Mouse (Mus musculus) heart, postnatal 0 days (tissue): ENCODE results near the gene Casp3. TPM values are rescaled to one million over a fixed set of nuclear protein-coding genes. Genes with fewer than 3 reads are reported as not detected.

Experiments
- ATAC-seq: fragments of 200-750 bp; cut with Nextera tagmentation; 2 replicates; pipeline ENCODE4 v1.8.0; 2017; ENCODE audit warnings: low read depth, moderate number of reproducible peaks, moderate library complexity; ENCODE audit not compliant: insufficient read depth
- DNase-seq: peaks from one replicate; pipeline ENCODE4 v3.0.0-alpha.2; 2016; ENCODE audit warnings: low spot score
- H3K27ac ChIP-seq: fragments of 300-500 bp; sonication (generic); 2 replicates; pipeline ENCODE4 v1.5.1; 2014; ENCODE audit warnings: low read depth, mild to moderate bottlenecking
- H3K27me3 ChIP-seq: fragments of 300-500 bp; sonication (generic); 2 replicates; pipeline ENCODE4 v1.6.1; 2014; ENCODE audit warnings: low read length, mixed read lengths; ENCODE audit not compliant: control insufficient read depth, insufficient read depth
- H3K36me3 ChIP-seq: fragments of 300-500 bp; sonication (generic); replicated peaks from 2 replicates; pipeline ENCODE4 v1.6.1; 2014; ENCODE audit warnings: low read length, mixed read lengths; ENCODE audit not compliant: control insufficient read depth, insufficient read depth
- H3K4me1 ChIP-seq: fragments of 300-500 bp; sonication (generic); 2 replicates; pipeline ENCODE4 v1.6.1; 2014; ENCODE audit warnings: antibody characterized with exemption; ENCODE audit not compliant: control insufficient read depth, insufficient read depth
- H3K4me2 ChIP-seq: fragments of 300-500 bp; sonication (generic); 2 replicates; pipeline ENCODE4 v1.6.1; 2014; ENCODE audit warnings: low read depth, mild to moderate bottlenecking, low read length, moderate library complexity
- H3K4me3 ChIP-seq: fragments of 300-500 bp; sonication (generic); 2 replicates; pipeline ENCODE4 v1.5.1; 2014; ENCODE audit warnings: low read depth, low read length
- H3K9ac ChIP-seq: fragments of 300-500 bp; sonication (generic); replicated peaks from 2 replicates; pipeline ENCODE4 v1.6.1; 2014; ENCODE audit warnings: low read depth, low read length, mixed read lengths
- H3K9me3 ChIP-seq: fragments of 300-500 bp; sonication (generic); replicated peaks from 2 replicates; pipeline ENCODE4 v1.6.1; 2016; ENCODE audit warnings: low read length; ENCODE audit not compliant: control insufficient read depth
- CTCF ChIP-seq: IDR thresholded peaks from 2 replicates; pipeline ENCODE4 v1.5.1; 2016; ENCODE audit warnings: antibody characterized with exemption, control low read depth, low read depth
- EP300 ChIP-seq: IDR thresholded peaks from 2 replicates; pipeline ENCODE4 v1.6.1; 2016; ENCODE audit warnings: antibody characterized with exemption, low read depth
- WGBS: fragments of 180-500 bp; shearing (Covaris S2); extraction: QIAGEN DNeasy Blood & Tissue Kit; methylation state at CpG from one replicate; pipeline ENCODE4 v1.1.7; 2014; 5-methylcytosine and 5-hydroxymethylcytosine counted together
- polyA plus RNA-seq: library from polyadenylated mRNA; unstranded; fragments of >200 nt; fragmentation: Nextera tagmentation; extraction: Ambion mirVana; gene quantifications from 2 replicates; pipeline ENCODE4 v1.2.1, GENCODE M21; 2015
- total RNA-seq: library from RNA; depleted of rRNA; stranded (reverse); fragments of >200 nt; gene quantifications from 2 replicates; pipeline ENCODE4 v1.2.3, GENCODE M21; 2014; ENCODE audit warnings: low replicate concordance

Gene Casp3
- total and polyA plus RNA-seq, 2 experiments from 2014 or later = 11.8 to 28.6 TPM

GRCm38 (mm10) chr8:46641272-46641671 lies 24.2 kb downstream of the Casp3 start:
- peaks cover 5% of the 10 kb centered on the region; the same call in 1 of the 2 replicates for H3K4me1 ChIP-seq
- no peaks in the 10 kb centered on the region for H3K27me3 ChIP-seq
- no peak for DNase-seq
- no peak overlapping the region for H3K9ac ChIP-seq
- no peak for ATAC-seq
- H3K27ac ChIP-seq = no peak overlapping the region
- H3K4me2 ChIP-seq = no peak overlapping the region
- 54% methylated on average over 5 of the region's 5 CpGs for WGBS
- no peaks in the 10 kb centered on the region for H3K9me3 ChIP-seq
- TF ChIP-seq EP300 (no peak), CTCF (no peak)
- H3K4me3 ChIP-seq = no peak overlapping the region
- H3K36me3 ChIP-seq = peaks cover 20% of the 10 kb centered on the region

GRCm38 (mm10) chr8:46648421-46648820 lies 31.3 kb downstream of the Casp3 start:
- Histone ChIP-seq H3K9ac (no peak overlapping the region), H3K27me3 (no peaks in the 10 kb centered on the region), H3K36me3 (no peaks in the 10 kb centered on the region), H3K27ac (no peak overlapping the region), H3K4me1 (no peaks in the 10 kb centered on the region), H3K9me3 (no peaks in the 10 kb centered on the region), H3K4me2 (no peak overlapping the region), H3K4me3 (no peak overlapping the region)
- ATAC-seq (no peak), DNase-seq (no peak)
- 61% methylated on average over 4 of the region's 4 CpGs for WGBS
- TF ChIP-seq CTCF (no peak), EP300 (no peak)

- no peaks in the 10 kb centered on the region for H3K36me3 ChIP-seq
- no peak overlapping the region for H3K27ac ChIP-seq
- no peak for TF ChIP-seq EP300
- no peak for TF ChIP-seq CTCF
- no peaks in the 10 kb centered on the region for H3K27me3 ChIP-seq
- no peaks in the 10 kb centered on the region for H3K9me3 ChIP-seq
- H3K9ac ChIP-seq = no peak overlapping the region
- H3K4me3 ChIP-seq = no peak overlapping the region
- peak; percentile 30; the same call in 1 of the 2 replicates for ATAC-seq
- DNase-seq = no peak
- H3K4me2 ChIP-seq = no peak overlapping the region
- H3K4me1 ChIP-seq = no peaks in the 10 kb centered on the region
- 44% methylated on average over 9 of the region's 9 CpGs for WGBS
Observed at GRCm38 (mm10) chr8:46651872-46652271, 34.8 kb downstream of the Casp3 start.

GRCm38 (mm10) chr8:46655919-46656318 lies 38.8 kb downstream of the Casp3 start:
- 54% methylated on average over 2 of the region's 2 CpGs for WGBS
- Histone ChIP-seq H3K4me3 (no peak overlapping the region), H3K27ac (no peak overlapping the region), H3K9ac (no peak overlapping the region), H3K4me1 (no peaks in the 10 kb centered on the region), H3K36me3 (no peaks in the 10 kb centered on the region), H3K9me3 (no peaks in the 10 kb centered on the region), H3K27me3 (no peaks in the 10 kb centered on the region), H3K4me2 (no peak overlapping the region)
- TF ChIP-seq EP300 = no peak
- TF ChIP-seq CTCF = no peak
- DNase-seq (no peak), ATAC-seq (no peak)

GRCm38 (mm10) chr8:46671496-46671895 lies 54.4 kb downstream of the Casp3 start:
- H3K36me3 ChIP-seq = no peaks in the 10 kb centered on the region
- no peak overlapping the region for H3K4me2 ChIP-seq
- H3K27me3 ChIP-seq = no peaks in the 10 kb centered on the region
- WGBS = 1% methylated on average over 2 of the region's 2 CpGs
- no peaks in the 10 kb centered on the region for H3K4me1 ChIP-seq
- no peak overlapping the region for H3K4me3 ChIP-seq
- ATAC-seq (no peak), DNase-seq (no peak)
- TF ChIP-seq EP300 (no peak), CTCF (peak; percentile 77)
- H3K9me3 ChIP-seq = 0 out of 2 replicates have a peak, but pooled peaks cover 5% of the 10 kb centered on the region
- no peak overlapping the region for H3K27ac ChIP-seq
- no peak overlapping the region for H3K9ac ChIP-seq

- Histone ChIP-seq H3K9me3 (no peaks in the 10 kb centered on the region), H3K27me3 (no peaks in the 10 kb centered on the region), H3K27ac (no peak overlapping the region), H3K9ac (no peak overlapping the region), H3K4me1 (no peaks in the 10 kb centered on the region), H3K36me3 (no peaks in the 10 kb centered on the region), H3K4me3 (no peak overlapping the region), H3K4me2 (no peak overlapping the region)
- TF ChIP-seq EP300 (no peak), CTCF (no peak)
- WGBS = 59% methylated on average over 5 of the region's 5 CpGs
- ATAC-seq = no peak
- no peak for DNase-seq
Observed at GRCm38 (mm10) chr8:46680671-46681365, 63.7 kb downstream of the Casp3 start.
